Mouse (Mus musculus): ENCODE data around the gene Cyp2c68.
"Not testable (repeated sequence)": the region's sequence is repeated elsewhere in the genome, so short reads cannot be mapped to it uniquely, and the experiment has no call there.

The Cyp2c68 gene

DNA sequence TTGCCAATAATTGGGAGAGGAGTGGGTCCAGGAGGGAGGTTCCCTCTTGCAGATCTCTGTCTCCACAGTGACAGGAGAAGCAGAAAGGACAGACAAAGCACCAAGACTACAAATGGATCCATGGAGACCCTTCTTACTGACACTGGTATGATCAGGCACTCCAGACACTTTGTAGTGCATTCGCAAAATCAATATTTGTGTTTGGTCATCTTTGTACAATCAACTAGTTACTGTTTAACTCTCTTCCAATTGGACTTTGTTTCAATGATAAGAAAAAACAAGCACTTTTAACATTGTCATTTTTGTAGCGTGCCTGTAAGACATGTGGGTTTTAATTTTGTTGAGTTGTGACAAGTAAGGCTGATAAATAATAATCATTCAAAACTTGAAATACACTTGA is at the start of gene Cyp2c68:
Gene Cyp2c68, minus strand, starts transcription at position 135 of the 400 bp plus-strand sequence.
- in situ Hi-C loops (cut with MboI, MseI) = no loop called here

DNA sequence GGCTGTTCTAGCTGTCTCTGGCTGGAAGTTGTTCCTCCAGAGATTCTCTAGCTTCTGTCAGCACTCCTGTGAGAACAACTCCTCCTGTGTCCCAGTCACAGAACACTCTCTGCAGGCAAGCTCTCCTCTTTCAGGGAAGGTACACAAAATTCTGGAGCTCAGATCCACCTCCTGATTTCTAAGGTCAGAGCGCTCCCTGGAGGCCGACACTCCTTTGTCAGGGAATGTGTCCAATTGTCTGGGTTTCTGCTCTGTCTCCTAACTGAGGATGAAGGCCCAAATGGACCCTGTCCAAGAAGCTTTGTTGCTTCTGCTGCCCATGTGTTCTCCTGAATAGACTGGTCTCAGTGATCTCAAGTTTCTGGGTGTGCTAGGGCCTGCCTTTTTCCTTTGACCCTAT is 44.6 kb upstream of the Cyp2c68 start:
- in situ Hi-C loops (cut with MboI, MseI) = not testable (repeated sequence)

DNA sequence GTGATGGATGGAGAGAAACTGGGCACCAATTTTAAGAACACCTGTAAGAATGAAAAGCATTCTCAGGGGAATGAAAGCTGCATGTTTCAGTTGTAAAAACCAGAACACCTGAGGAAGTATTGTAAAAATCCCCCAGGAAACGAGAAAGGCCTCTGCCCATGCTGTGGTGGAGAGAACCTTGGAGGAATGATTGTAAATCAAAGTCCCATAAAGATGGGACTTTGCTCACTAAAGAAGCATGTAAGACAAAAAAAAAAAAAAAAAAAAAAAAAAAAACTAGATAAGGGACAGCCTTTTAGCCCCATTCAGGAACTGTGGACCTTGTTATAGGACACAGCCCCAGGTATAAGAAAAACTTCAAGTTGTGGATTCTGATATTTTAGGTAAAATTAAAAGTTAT is 4.5 kb upstream of the Cyp2c68 start:
- in situ Hi-C loops (cut with MboI, MseI) = no loop called here

DNA sequence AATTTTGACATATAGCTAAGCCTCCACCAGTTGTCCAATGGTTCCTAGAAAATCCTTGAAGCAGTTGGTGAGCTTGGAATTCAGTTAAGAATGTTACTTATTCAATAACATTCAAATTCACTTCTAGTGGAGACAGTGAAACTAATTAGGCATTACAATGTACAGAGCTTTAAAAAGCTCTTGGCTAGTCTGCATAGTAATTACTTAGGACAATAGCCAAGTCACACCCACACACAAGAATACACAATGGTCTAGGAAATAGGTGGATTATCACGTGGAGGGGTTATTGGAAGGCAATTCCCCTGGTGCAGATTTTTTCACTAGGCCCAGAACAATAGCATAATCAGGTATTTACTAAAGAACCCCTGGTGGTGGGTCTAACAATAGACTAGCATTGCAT is 3.5 kb upstream of the Cyp2c68 start:
- in situ Hi-C loops (cut with MboI, MseI) = not testable (repeated sequence)

DNA sequence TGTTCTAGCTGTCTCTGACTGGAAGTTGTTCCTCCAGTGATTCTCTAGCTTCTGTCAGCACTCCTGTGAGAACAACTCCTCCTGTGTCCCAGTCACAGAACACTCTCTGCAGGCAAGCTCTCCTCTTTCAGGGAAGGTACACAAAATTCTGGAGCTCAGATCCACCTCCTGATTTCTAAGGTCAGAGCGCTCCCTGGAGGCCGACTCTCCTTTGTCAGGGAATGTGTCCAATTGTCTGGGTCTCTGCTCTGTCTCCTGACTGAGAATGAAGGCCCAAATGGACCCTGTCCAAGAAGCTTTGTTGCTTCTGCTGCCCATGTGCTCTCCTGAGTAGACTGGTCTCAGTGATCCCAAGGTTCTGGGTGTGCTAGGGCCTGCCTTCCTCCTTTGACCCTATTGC is 29.7 kb downstream of the Cyp2c68 start:
- in situ Hi-C loops (cut with MboI, MseI) = not testable (repeated sequence)

DNA sequence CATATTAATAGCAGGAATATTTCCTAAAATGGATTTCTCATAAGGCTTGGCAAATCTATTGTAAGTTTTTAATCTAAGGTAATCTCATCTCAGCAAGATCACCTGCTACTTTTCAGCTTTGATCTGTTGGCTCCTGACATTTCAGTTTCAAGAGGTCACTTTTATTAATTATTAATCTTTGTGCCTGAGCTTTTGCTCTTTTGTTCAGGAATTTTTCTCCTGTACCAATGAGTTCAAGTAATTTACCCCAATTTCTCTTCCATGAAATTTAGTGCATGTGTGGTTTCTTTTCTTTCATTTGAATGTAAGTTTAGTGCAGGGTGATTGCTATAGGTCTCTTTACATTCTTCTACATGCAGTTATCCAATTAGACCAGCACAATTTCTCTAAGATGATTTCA is 75.2 kb downstream of the Cyp2c68 start:
- in situ Hi-C loops (cut with MboI, MseI) = not testable (repeated sequence)

DNA sequence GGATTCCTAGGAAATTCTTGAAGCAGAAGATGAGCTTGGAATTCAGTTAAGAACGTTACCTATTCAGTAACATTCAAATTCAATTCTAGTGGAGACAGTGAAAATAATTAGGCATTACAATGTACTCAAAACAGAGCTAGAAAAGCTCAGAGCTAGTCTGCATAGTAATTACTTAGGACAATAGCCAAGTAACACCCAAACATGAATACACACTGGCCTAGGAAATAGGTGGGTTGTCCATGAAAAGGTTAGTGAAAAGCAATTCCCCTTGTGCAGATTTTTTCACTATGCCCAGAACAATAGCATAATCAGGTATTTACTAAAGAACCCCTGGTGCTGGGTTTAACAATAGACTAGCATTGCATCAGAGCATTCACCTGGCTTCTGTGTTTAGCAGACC is 88.5 kb downstream of the Cyp2c68 start:
- in situ Hi-C loops (cut with MboI, MseI) = no loop called here

DNA sequence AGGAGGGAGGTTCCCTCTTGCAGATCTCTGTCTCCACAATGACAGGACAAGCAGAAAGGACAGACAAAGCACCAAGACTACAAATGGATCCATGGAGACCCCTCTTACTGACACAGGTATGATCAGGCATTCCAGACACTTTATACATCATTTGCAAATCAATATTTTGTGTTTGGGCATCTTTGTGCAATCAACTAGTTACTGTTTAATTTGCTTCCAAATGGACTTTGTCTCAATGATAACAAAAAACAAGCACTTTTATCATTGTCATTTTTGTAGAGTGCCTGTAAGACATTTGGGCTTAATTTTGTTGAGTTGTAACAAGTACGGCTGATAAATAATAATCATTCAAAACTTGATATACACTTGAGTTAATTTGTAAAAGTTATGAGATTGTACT is 91.9 kb downstream of the Cyp2c68 start, which contains the start of gene Cyp2c67:
Gene Cyp2c67, minus strand, starts transcription at position 114 of the 400 bp plus-strand sequence.
- in situ Hi-C loops (cut with MboI, MseI) = no loop called here

DNA sequence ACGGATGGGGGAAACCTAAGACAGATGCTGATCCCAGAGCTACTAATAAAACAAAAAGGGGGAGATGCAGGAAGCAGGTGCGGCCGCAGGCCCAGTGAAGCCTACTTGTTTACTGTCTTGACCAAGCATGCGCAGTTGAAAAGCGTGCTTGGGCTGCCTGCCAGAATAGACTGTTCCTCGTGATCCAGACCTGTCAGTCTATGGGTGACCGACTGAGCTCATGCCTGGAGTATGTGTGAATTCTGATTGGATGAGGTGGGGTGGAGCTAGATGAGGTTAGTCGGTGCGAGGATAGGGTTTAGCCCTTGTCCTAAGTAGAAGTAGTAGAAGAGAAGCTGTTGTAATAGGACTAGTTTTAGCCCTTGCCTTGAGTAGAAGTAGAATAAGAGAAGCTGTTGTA is 93.3 kb downstream of the Cyp2c68 start:
- in situ Hi-C loops (cut with MboI, MseI) = no loop called here

DNA sequence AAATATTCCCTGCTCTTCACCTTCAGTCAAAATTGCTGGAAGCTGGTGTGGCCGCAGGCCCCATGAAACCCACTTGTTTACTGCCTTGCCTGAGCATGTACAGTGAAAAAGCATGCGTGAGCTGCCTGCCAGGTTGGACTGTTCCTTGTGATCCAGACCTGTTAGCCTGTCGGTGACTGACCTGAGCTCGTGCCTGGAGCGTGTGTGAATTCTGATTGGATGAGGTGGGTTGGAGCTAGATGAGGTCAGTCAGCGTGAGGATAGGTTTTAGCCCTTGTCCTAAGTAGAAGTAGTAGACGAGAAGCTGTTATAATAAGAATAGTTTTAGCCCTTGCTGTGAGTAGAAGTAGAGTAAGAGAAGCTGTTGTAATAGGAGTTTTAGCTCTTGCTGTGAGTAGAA is 96.3 kb downstream of the Cyp2c68 start:
- in situ Hi-C loops (cut with MboI, MseI) = not testable (repeated sequence)
